Mouse (Mus musculus): ENCODE measurements around the gene Tmem245. TPM values are rescaled to one million over a fixed set of nuclear protein-coding genes. Genes with fewer than 3 reads are reported as not detected.

The Tmem245 gene
- 16.4 and 17.0 TPM in 2 replicates for polyA plus RNA-seq (2012; rRNA removed)

- peak; percentile 78 for DNase-seq (ENCODE audit: low spot score)
Observed at GRCm38 (mm10) chr4:56946641-56947640, at the start of gene Tmem245. Gene Tmem245, minus strand, starts transcription at chr4:56947437.

- no peak for DNase-seq (ENCODE audit: low spot score)
Observed at GRCm38 (mm10) chr4:56993331-56993730, 46.1 kb upstream of the Tmem245 start.

- DNase-seq (ENCODE audit: low spot score): no peak
Observed at GRCm38 (mm10) chr4:56991951-56992350, 44.7 kb upstream of the Tmem245 start.

- DNase-seq (ENCODE audit: low spot score): no peak
Observed at GRCm38 (mm10) chr4:56990215-56990584, 43.0 kb upstream of the Tmem245 start, which contains the start of gene Frrs1l. Gene Frrs1l, minus strand, starts transcription at chr4:56990391.

GRCm38 (mm10) chr4:56989431-56990214 is 42.4 kb upstream of the Tmem245 start:
- no peak for DNase-seq (ENCODE audit: low spot score)

- DNase-seq (ENCODE audit: low spot score): no peak
Observed at GRCm38 (mm10) chr4:56965586-56966179, 18.4 kb upstream of the Tmem245 start.

GRCm38 (mm10) chr4:56963687-56964086 is 16.4 kb upstream of the Tmem245 start:
- no peak for DNase-seq (ENCODE audit: low spot score)

- no peak for DNase-seq (ENCODE audit: low spot score)
Observed at GRCm38 (mm10) chr4:56961320-56961925, 14.2 kb upstream of the Tmem245 start.

- no peak for DNase-seq (ENCODE audit: low spot score)
Observed at GRCm38 (mm10) chr4:56957518-56957917, 10.3 kb upstream of the Tmem245 start.

GRCm38 (mm10) chr4:56953235-56953634 is 6.0 kb upstream of the Tmem245 start:
- no peak for DNase-seq (ENCODE audit: low spot score)

- no peak for DNase-seq (ENCODE audit: low spot score)
Observed at GRCm38 (mm10) chr4:56951701-56952100, 4.5 kb upstream of the Tmem245 start.

GRCm38 (mm10) chr4:56949494-56949893 is 2.3 kb upstream of the Tmem245 start:
- no peak for DNase-seq (ENCODE audit: low spot score)

GRCm38 (mm10) chr4:56946180-56946579 is 1.1 kb downstream of the Tmem245 start:
- no peak for DNase-seq (ENCODE audit: low spot score)

GRCm38 (mm10) chr4:56944286-56944685 is 3.0 kb downstream of the Tmem245 start:
- DNase-seq (ENCODE audit: low spot score): no peak

- no peak for DNase-seq (ENCODE audit: low spot score)
Observed at GRCm38 (mm10) chr4:56943258-56943657, 4.0 kb downstream of the Tmem245 start.

- no peak for DNase-seq (ENCODE audit: low spot score)
Observed at GRCm38 (mm10) chr4:56942567-56942966, 4.7 kb downstream of the Tmem245 start.

GRCm38 (mm10) chr4:56941481-56941880 is 5.8 kb downstream of the Tmem245 start:
- DNase-seq (ENCODE audit: low spot score): no peak

GRCm38 (mm10) chr4:56937136-56937535 is 10.1 kb downstream of the Tmem245 start:
- DNase-seq (ENCODE audit: low spot score): no peak

GRCm38 (mm10) chr4:56935327-56935726 is 11.9 kb downstream of the Tmem245 start:
- no peak for DNase-seq (ENCODE audit: low spot score)

GRCm38 (mm10) chr4:56933154-56933553 is 14.1 kb downstream of the Tmem245 start:
- DNase-seq (ENCODE audit: low spot score): no peak

GRCm38 (mm10) chr4:56932096-56932495 is 15.1 kb downstream of the Tmem245 start:
- no peak for DNase-seq (ENCODE audit: low spot score)

- no peak for DNase-seq (ENCODE audit: low spot score)
Observed at GRCm38 (mm10) chr4:56930312-56930711, 16.9 kb downstream of the Tmem245 start.
